Mouse (Mus musculus) mesoderm, embryonic 11.5 days (tissue): ENCODE measurements around the gene Trim23.
"Not testable (repeated sequence)": the region's sequence is repeated elsewhere in the genome, so short reads cannot be mapped to it uniquely, and the experiment has no call there.

ENCODE experiments used
- DNase-seq: peaks from one replicate; pipeline ENCODE4 v3.0.0-alpha.2; 2012; ENCODE audit warnings: low read depth, low spot score

Trim23 gene

GRCm38 (mm10) chr13:104178650-104179121 is at the start of gene Trim23:
TSS of gene Trim23 (plus strand) at chr13:104178797.
- DNase-seq: peak; percentile 99

GRCm38 (mm10) chr13:104132561-104132960 is 46.0 kb upstream of the Trim23 start:
- DNase-seq: no peak

- no peak for DNase-seq
Observed at GRCm38 (mm10) chr13:104134510-104135085, 44.0 kb upstream of the Trim23 start.

- peak; percentile 76 for DNase-seq
Observed at GRCm38 (mm10) chr13:104139369-104140209, 39.0 kb upstream of the Trim23 start.

GRCm38 (mm10) chr13:104144871-104145270 is 33.7 kb upstream of the Trim23 start:
- no peak for DNase-seq

GRCm38 (mm10) chr13:104145646-104146045 is 33.0 kb upstream of the Trim23 start:
- no peak for DNase-seq

- no peak for DNase-seq
Observed at GRCm38 (mm10) chr13:104154180-104154579, 24.4 kb upstream of the Trim23 start.

- DNase-seq: no peak
Observed at GRCm38 (mm10) chr13:104155106-104155505, 23.5 kb upstream of the Trim23 start.

- no peak for DNase-seq
Observed at GRCm38 (mm10) chr13:104155686-104156085, 22.9 kb upstream of the Trim23 start.

- no peak for DNase-seq
Observed at GRCm38 (mm10) chr13:104171711-104172110, 6.9 kb upstream of the Trim23 start.

- DNase-seq: no peak
Observed at GRCm38 (mm10) chr13:104172498-104172897, 6.1 kb upstream of the Trim23 start.

- DNase-seq: no peak
Observed at GRCm38 (mm10) chr13:104176874-104177273, 1.7 kb upstream of the Trim23 start.

- DNase-seq: no peak
Observed at GRCm38 (mm10) chr13:104177796-104178649, 574 bp upstream of the Trim23 start, which contains the start of gene Trappc13. TSS of gene Trappc13 (minus strand) at chr13:104178469.

- no peak for DNase-seq
Observed at GRCm38 (mm10) chr13:104179176-104179888, 735 bp downstream of the Trim23 start.

GRCm38 (mm10) chr13:104187357-104187756 is 8.8 kb downstream of the Trim23 start:
- no peak for DNase-seq

GRCm38 (mm10) chr13:104195891-104196290 is 17.3 kb downstream of the Trim23 start:
- DNase-seq: not testable (repeated sequence)

GRCm38 (mm10) chr13:104204313-104204712 is 25.7 kb downstream of the Trim23 start:
- DNase-seq: no peak

- DNase-seq: no peak
Observed at GRCm38 (mm10) chr13:104227478-104227877, 48.9 kb downstream of the Trim23 start.

GRCm38 (mm10) chr13:104228384-104229066 is 49.9 kb downstream of the Trim23 start, which contains the start of the genes Cenpk and Ppwd1:
TSS of gene Cenpk (plus strand) at chr13:104228611.
TSS of gene Ppwd1 (minus strand) at chr13:104228843.
- peak; percentile 98 for DNase-seq

GRCm38 (mm10) chr13:104229181-104229580 is 50.6 kb downstream of the Trim23 start:
- DNase-seq: peak; percentile 7
